Mouse (Mus musculus): Measurements from ENCODE around the gene Ccdc13.

The Ccdc13 gene

GRCm38 (mm10) chr9:121838829-121839621 lies at the start of gene Ccdc13:
Gene Ccdc13, minus strand, starts transcription at chr9:121839461.
- peak; percentile 32 to 44 for DNase-seq (ENCODE audit: low spot score in 2 of 2)

- no peak for DNase-seq (ENCODE audit: low spot score in 2 of 2)
Observed at GRCm38 (mm10) chr9:121882015-121882457, 42.8 kb upstream of the Ccdc13 start.

- no peak for DNase-seq (ENCODE audit: low spot score in 2 of 2)
Observed at GRCm38 (mm10) chr9:121881301-121881700, 42.0 kb upstream of the Ccdc13 start.

- DNase-seq (ENCODE audit: low spot score in 2 of 2) = peak; percentile 38 to 68
Observed at GRCm38 (mm10) chr9:121880840-121881239, 41.6 kb upstream of the Ccdc13 start.

- no peak for DNase-seq (ENCODE audit: low spot score in 2 of 2)
Observed at GRCm38 (mm10) chr9:121877052-121877740, 37.9 kb upstream of the Ccdc13 start.

GRCm38 (mm10) chr9:121873578-121873977 lies 34.3 kb upstream of the Ccdc13 start:
- no peak for DNase-seq (ENCODE audit: low spot score in 2 of 2)

- no peak for DNase-seq (ENCODE audit: low spot score in 2 of 2)
Observed at GRCm38 (mm10) chr9:121872062-121872683, 32.9 kb upstream of the Ccdc13 start.

GRCm38 (mm10) chr9:121869973-121870515 lies 30.8 kb upstream of the Ccdc13 start:
- no peak for DNase-seq (ENCODE audit: low spot score in 2 of 2)

GRCm38 (mm10) chr9:121869432-121869831 lies 30.2 kb upstream of the Ccdc13 start:
- no peak for DNase-seq (ENCODE audit: low spot score in 2 of 2)

- no peak for DNase-seq (ENCODE audit: low spot score in 2 of 2)
Observed at GRCm38 (mm10) chr9:121868236-121868635, 29.0 kb upstream of the Ccdc13 start.

GRCm38 (mm10) chr9:121867632-121868031 lies 28.4 kb upstream of the Ccdc13 start:
- no peak for DNase-seq (ENCODE audit: low spot score in 2 of 2)

- no peak for DNase-seq (ENCODE audit: low spot score in 2 of 2)
Observed at GRCm38 (mm10) chr9:121865425-121866008, 26.3 kb upstream of the Ccdc13 start.

- DNase-seq (ENCODE audit: low spot score in 2 of 2) = no peak
Observed at GRCm38 (mm10) chr9:121864837-121865236, 25.6 kb upstream of the Ccdc13 start.

- DNase-seq (ENCODE audit: low spot score in 2 of 2) = no peak
Observed at GRCm38 (mm10) chr9:121860921-121861320, 21.7 kb upstream of the Ccdc13 start.

- DNase-seq (ENCODE audit: low spot score in 2 of 2) = no peak
Observed at GRCm38 (mm10) chr9:121859345-121859744, 20.1 kb upstream of the Ccdc13 start.

- DNase-seq (ENCODE audit: low spot score in 2 of 2) = no peak
Observed at GRCm38 (mm10) chr9:121858153-121858488, 18.9 kb upstream of the Ccdc13 start, which contains the start of gene Higd1a. Gene Higd1a, minus strand, starts transcription at chr9:121858362.

- DNase-seq (ENCODE audit: low spot score in 2 of 2) = peak; percentile 98
Observed at GRCm38 (mm10) chr9:121857474-121858152, 18.4 kb upstream of the Ccdc13 start.

GRCm38 (mm10) chr9:121856649-121857416 lies 17.6 kb upstream of the Ccdc13 start:
- peak in 1 of 2 experiments; percentile 39 for DNase-seq (ENCODE audit: low spot score in 2 of 2)

- no peak for DNase-seq (ENCODE audit: low spot score in 2 of 2)
Observed at GRCm38 (mm10) chr9:121854246-121854645, 15.0 kb upstream of the Ccdc13 start.

- DNase-seq (ENCODE audit: low spot score in 2 of 2) = no peak
Observed at GRCm38 (mm10) chr9:121847842-121848241, 8.6 kb upstream of the Ccdc13 start.

Measured in natural killer cell, adult 2 months (primary cell).